Mouse (Mus musculus) liver, adult 2 months (tissue): Measurements from ENCODE around the gene Adgrv1. TPM values are rescaled to one million over a fixed set of nuclear protein-coding genes. Genes with fewer than 3 reads are reported as not detected.
A peak's percentile ranks its signal among the peaks of the same experiment; 100 is the strongest.

ENCODE experiments used
- DNase-seq: peaks from one replicate; pipeline ENCODE4 v3.0.0-alpha.2; 2011; ENCODE audit warnings: low read depth, low spot score; ENCODE audit errors: extremely low read depth
- H3K27ac ChIP-seq: fragments of 200-500 bp; replicated peaks from 2 replicates; pipeline ENCODE4 v1.5.1; 2012; ENCODE audit warnings: low read depth, mild to moderate bottlenecking, control low read depth, inconsistent platforms, low read length; ENCODE audit not compliant: insufficient read depth
- H3K27me3 ChIP-seq: fragments of 200-500 bp; 2 replicates; pipeline ENCODE4 v1.6.1; 2012; ENCODE audit warnings: mild to moderate bottlenecking, moderate library complexity, low read length, inconsistent platforms; ENCODE audit not compliant: control insufficient read depth, insufficient read depth
- H3K36me3 ChIP-seq: fragments of 200-500 bp; 2 replicates; pipeline ENCODE4 v1.6.1; 2012; ENCODE audit warnings: low read length, inconsistent platforms; ENCODE audit not compliant: control insufficient read depth, insufficient read depth
- H3K4me1 ChIP-seq: fragments of 200-500 bp; 2 replicates; pipeline ENCODE4 v1.6.1; 2011; ENCODE audit warnings: low read length; ENCODE audit not compliant: control insufficient read depth, insufficient read depth
- H3K4me3 ChIP-seq: fragments of 200-500 bp; 2 replicates; pipeline ENCODE4 v1.5.1; 2011; ENCODE audit warnings: low read depth, mild to moderate bottlenecking, control low read depth, low read length, moderate library complexity; ENCODE audit not compliant: insufficient read depth
- H3K79me2 ChIP-seq: fragments of 200-500 bp; 2 replicates; pipeline ENCODE4 v1.6.1; 2012; ENCODE audit warnings: inconsistent platforms, mild to moderate bottlenecking, low read length, moderate library complexity; ENCODE audit not compliant: control insufficient read depth, insufficient read depth
- H3K9ac ChIP-seq: fragments of 200-500 bp; 2 replicates; pipeline ENCODE4 v1.6.1; 2012; ENCODE audit warnings: low read depth, mild to moderate bottlenecking, control low read depth, inconsistent platforms, low read length
- CTCF ChIP-seq: fragments of 200-500 bp; IDR thresholded peaks from 2 replicates; pipeline ENCODE4 v1.5.1; 2011; ENCODE audit warnings: low read depth, low read length, control low read depth
- POLR2A ChIP-seq: fragments of 200-500 bp; IDR thresholded peaks from 2 replicates; pipeline ENCODE4 v1.6.1; 2011; ENCODE audit warnings: low read length, control low read depth; ENCODE audit not compliant: insufficient read depth; ENCODE audit errors: extremely low read depth
- WGBS: fragments of 180-500 bp; shearing (Covaris S2); methylation state at CpG from one replicate; pipeline ENCODE4 v1.1.7; 2018; 5-methylcytosine and 5-hydroxymethylcytosine counted together
- polyA plus RNA-seq: library from polyadenylated mRNA; depleted of rRNA; stranded (reverse); fragments of >200 nt; gene quantifications from 2 replicates; pipeline ENCODE4 v1.2.3, GENCODE M21; 2012
- total RNA-seq: library from RNA; depleted of rRNA; stranded (reverse); fragments of >200 nt; gene quantifications from 2 replicates; pipeline ENCODE4 v1.2.3, GENCODE M21; 2014

Gene Adgrv1
- total and polyA plus RNA-seq, 2 experiments: 1.5 to 3.1 TPM

- TF ChIP-seq POLR2A (no peak), CTCF (no peak)
- no peak for DNase-seq
- H3K79me2 ChIP-seq: no peaks in the 10 kb centered on the region
- no peak overlapping the region for H3K9ac ChIP-seq
- no peaks in the 10 kb centered on the region for H3K36me3 ChIP-seq
- H3K27ac ChIP-seq: no peak overlapping the region
- no peak overlapping the region for H3K4me3 ChIP-seq
- no peaks in the 10 kb centered on the region for H3K27me3 ChIP-seq
- no peaks in the 10 kb centered on the region for H3K4me1 ChIP-seq
- WGBS: 91% methylated on average over 4 of the region's 4 CpGs
These were observed 456.1 kb downstream of the Adgrv1 start for GRCm38 (mm10) chr13:81176820-81177219.

- Histone ChIP-seq H3K4me1 (no peaks in the 10 kb centered on the region), H3K27ac (no peak overlapping the region), H3K27me3 (no peaks in the 10 kb centered on the region), H3K4me3 (no peak overlapping the region), H3K9ac (no peak overlapping the region), H3K36me3 (no peaks in the 10 kb centered on the region), H3K79me2 (no peaks in the 10 kb centered on the region)
- 68% methylated on average over 3 of the region's 3 CpGs for WGBS
- TF ChIP-seq POLR2A (no peak), CTCF (no peak)
- DNase-seq: no peak
These were observed 456.9 kb downstream of the Adgrv1 start for GRCm38 (mm10) chr13:81176071-81176470.

GRCm38 (mm10) chr13:81171115-81171514, 461.8 kb downstream of the Adgrv1 start:
- WGBS: 84% methylated on average over 3 of the region's 3 CpGs
- no peaks in the 10 kb centered on the region for H3K4me1 ChIP-seq
- no peak overlapping the region for H3K4me3 ChIP-seq
- no peak overlapping the region for H3K27ac ChIP-seq
- DNase-seq: no peak
- no peaks in the 10 kb centered on the region for H3K79me2 ChIP-seq
- TF ChIP-seq CTCF: no peak
- TF ChIP-seq POLR2A: no peak
- H3K9ac ChIP-seq: no peak overlapping the region
- H3K27me3 ChIP-seq: no peaks in the 10 kb centered on the region
- no peaks in the 10 kb centered on the region for H3K36me3 ChIP-seq

- H3K27me3 ChIP-seq: no peaks in the 10 kb centered on the region
- no peak overlapping the region for H3K27ac ChIP-seq
- TF ChIP-seq CTCF: no peak
- TF ChIP-seq POLR2A: no peak
- H3K36me3 ChIP-seq: no peaks in the 10 kb centered on the region
- no peak overlapping the region for H3K4me3 ChIP-seq
- DNase-seq: no peak
- no peaks in the 10 kb centered on the region for H3K79me2 ChIP-seq
- H3K9ac ChIP-seq: no peak overlapping the region
- H3K4me1 ChIP-seq: no peaks in the 10 kb centered on the region
- WGBS: 85% methylated on average over 6 of the region's 6 CpGs
These were observed 465.5 kb downstream of the Adgrv1 start for GRCm38 (mm10) chr13:81167450-81167849.

- 27% methylated on average over 2 of the region's 2 CpGs for WGBS
- Histone ChIP-seq H3K79me2 (no peaks in the 10 kb centered on the region), H3K4me3 (no peak overlapping the region), H3K27me3 (no peaks in the 10 kb centered on the region), H3K27ac (no peak overlapping the region), H3K36me3 (no peaks in the 10 kb centered on the region), H3K4me1 (no peaks in the 10 kb centered on the region), H3K9ac (no peak overlapping the region)
- TF ChIP-seq POLR2A: no peak
- no peak for TF ChIP-seq CTCF
- no peak for DNase-seq
These were observed 473.1 kb downstream of the Adgrv1 start for GRCm38 (mm10) chr13:81159808-81160207.

- DNase-seq: peak; percentile 40
- Histone ChIP-seq H3K4me1 (no peaks in the 10 kb centered on the region), H3K9ac (no peak overlapping the region), H3K27me3 (no peaks in the 10 kb centered on the region), H3K27ac (no peak overlapping the region), H3K36me3 (no peaks in the 10 kb centered on the region; the same call in 1 of the 2 replicates), H3K4me3 (no peak overlapping the region), H3K79me2 (no peaks in the 10 kb centered on the region)
- TF ChIP-seq POLR2A (no peak), CTCF (peak; percentile 52)
These were observed 477.6 kb downstream of the Adgrv1 start for GRCm38 (mm10) chr13:81155322-81155721.
